Mouse (Mus musculus) G1E (cell line): Measurements from ENCODE around the gene Olfr1002. TPM values are rescaled to one million over a fixed set of nuclear protein-coding genes. Genes with fewer than 3 reads are reported as not detected.
"Not testable (repeated sequence)": the region's sequence is repeated elsewhere in the genome, so short reads cannot be mapped to it uniquely, and the experiment has no call there.

ENCODE experiments used
- ATAC-seq: 2 replicates; pipeline ENCODE4 v1.8.0; 2016; ENCODE audit warnings: mild to moderate bottlenecking; ENCODE audit not compliant: insufficient number of reproducible peaks, poor library complexity, low FRiP score, severe bottlenecking; ENCODE audit errors: extremely low read depth
- DNase-seq: peaks from one replicate; pipeline ENCODE4 v3.0.0; 2012; ENCODE audit warnings: low spot score
- H3K27me3 ChIP-seq: 2 replicates; pipeline ENCODE4 v1.6.1; 2012; ENCODE audit warnings: mild to moderate bottlenecking, low read length, inconsistent platforms; ENCODE audit not compliant: insufficient read depth
- H3K36me3 ChIP-seq: replicated peaks from 2 replicates; pipeline ENCODE3; 2012; ENCODE audit warnings: mild to moderate bottlenecking, inconsistent platforms
- H3K4me1 ChIP-seq: 2 replicates; pipeline ENCODE4 v1.6.1; 2012; ENCODE audit warnings: low read depth, low read length, inconsistent platforms, mixed read lengths; ENCODE audit not compliant: insufficient read depth
- H3K4me3 ChIP-seq: 2 replicates; pipeline ENCODE4 v1.5.1; 2012; ENCODE audit warnings: low read depth, mild to moderate bottlenecking, inconsistent platforms, low read length, moderate library complexity, mixed read lengths
- H3K9me3 ChIP-seq: replicated peaks from 2 replicates; pipeline ENCODE4 v1.6.1; 2012; ENCODE audit warnings: inconsistent platforms
- CTCF ChIP-seq: IDR thresholded peaks from 2 replicates; pipeline ENCODE4 v1.5.1; 2012; ENCODE audit warnings: low read depth, low read length, inconsistent platforms, mixed read lengths
- GATA1 ChIP-seq: IDR thresholded peaks from 2 replicates; pipeline ENCODE4 v1.6.1; 2012; ENCODE audit warnings: borderline replicate concordance, low read length, inconsistent platforms, mixed read lengths
- GATA2 ChIP-seq: IDR thresholded peaks from 2 replicates; pipeline ENCODE4 v1.6.1; 2012; ENCODE audit warnings: low read depth, low read length, inconsistent platforms, borderline replicate concordance
- POLR2AphosphoS5 ChIP-seq: IDR thresholded peaks from 2 replicates; pipeline ENCODE4 v1.6.1; 2012; ENCODE audit warnings: low read depth, low read length, inconsistent platforms; ENCODE audit not compliant: insufficient replicate concordance
- TAL1 ChIP-seq: conservative IDR thresholded peaks from 2 replicates; pipeline ENCODE4 v1.6.1; 2012; ENCODE audit warnings: low read depth, low read length, inconsistent platforms, mixed read lengths
- polyA plus RNA-seq: library from polyadenylated mRNA; stranded (reverse); fragments of >175 nt; gene quantifications from 2 replicates; pipeline ENCODE4 v1.2.3, GENCODE M21; 2012
- total RNA-seq, 2 experiments: library from RNA; stranded (forward) in 1 of 2; stranded (reverse) in 1 of 2; fragments of 200-1000 nt in 1 of 2; fragments of >200 nt in 1 of 2; fragmentation: Nextera tagmentation in 1 of 2; gene quantifications; 2 replicates each; pipeline ENCODE4 v1.2.3; 2014 to 2017

Olfr1002 gene
- total RNA-seq (2014; fragmentation: Nextera tagmentation) (not detected in 2 replicates), total RNA-seq (2017) (0.12 TPM in 1 of 2 replicates, not detected in the other), polyA plus RNA-seq (not detected in 2 replicates)

DNA sequence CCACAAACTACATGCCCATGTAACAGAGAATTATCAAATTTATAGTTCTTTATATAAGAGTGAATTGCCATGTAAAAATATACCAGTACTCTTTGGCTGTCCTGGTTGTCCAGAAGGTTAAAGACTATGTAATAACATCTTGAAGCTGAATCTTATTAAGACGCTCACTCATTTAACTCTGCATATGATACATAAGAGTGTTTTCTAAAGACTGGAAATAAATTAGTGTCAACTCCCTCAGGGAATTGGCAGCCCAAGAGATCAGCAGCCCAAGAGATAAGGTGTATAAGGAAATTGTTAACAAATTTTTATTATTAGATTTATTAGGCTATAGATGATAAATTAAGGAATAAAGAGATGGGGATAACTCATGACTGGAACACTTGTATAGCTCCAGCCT, at the start of gene Olfr1002:
Gene Olfr1002 (minus strand): TSS at position 101 of the 400 bp plus-strand sequence.
- ATAC-seq (no peak), DNase-seq (no peak)
- Histone ChIP-seq H3K4me1 (no peaks in the 10 kb centered on the region), H3K36me3 (no peaks in the 10 kb centered on the region), H3K9me3 (no peaks in the 10 kb centered on the region), H3K27me3 (no peaks in the 10 kb centered on the region), H3K4me3 (no peak within 1 kb of the TSS)
- no peak for TF ChIP-seq GATA2
- no peak for TF ChIP-seq POLR2AphosphoS5
- TF ChIP-seq CTCF = no peak
- no peak for TF ChIP-seq TAL1
- TF ChIP-seq GATA1 = no peak

DNA sequence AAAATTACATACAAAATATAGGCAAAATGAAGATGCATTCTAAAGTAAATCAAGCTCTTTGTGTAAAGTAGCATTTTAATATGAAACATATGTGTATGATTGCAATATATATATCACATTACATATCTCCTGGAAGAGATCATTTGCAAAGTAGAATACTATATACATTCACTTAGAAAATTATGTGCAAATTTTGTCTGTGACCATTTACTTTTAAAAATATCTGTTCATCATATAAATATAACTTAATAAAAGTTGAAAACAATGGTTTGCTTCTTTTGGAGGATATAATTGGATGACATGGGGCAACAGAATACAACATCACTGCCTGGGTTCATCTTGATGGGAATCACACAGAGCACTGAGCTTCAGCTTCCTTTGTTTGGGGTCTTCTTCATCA, 38.6 kb upstream of the Olfr1002 start, which contains the start of gene Olfr1008:
Gene Olfr1008 (plus strand): TSS at position 301 of the 400 bp plus-strand sequence.
- H3K36me3 ChIP-seq = no peaks in the 10 kb centered on the region
- H3K4me1 ChIP-seq = no peaks in the 10 kb centered on the region
- ATAC-seq (no peak), DNase-seq (no peak)
- H3K4me3 ChIP-seq = no peak within 1 kb of the TSS
- H3K9me3 ChIP-seq = peaks cover 3% of the 10 kb centered on the region
- TF ChIP-seq POLR2AphosphoS5 = no peak
- no peak for TF ChIP-seq GATA1
- no peak for TF ChIP-seq GATA2
- no peak for TF ChIP-seq CTCF
- TF ChIP-seq TAL1 = no peak
- H3K27me3 ChIP-seq = no peaks in the 10 kb centered on the region

- DNase-seq = no peak
- H3K4me1 ChIP-seq = no peaks in the 10 kb centered on the region
- TF ChIP-seq TAL1 (no peak), CTCF (no peak), GATA2 (no peak), POLR2AphosphoS5 (no peak), GATA1 (no peak)
- no peaks in the 10 kb centered on the region for H3K36me3 ChIP-seq
- no peak for ATAC-seq
- no peak within 1 kb of the TSS for H3K4me3 ChIP-seq
- no peaks in the 10 kb centered on the region for H3K9me3 ChIP-seq
- no peaks in the 10 kb centered on the region for H3K27me3 ChIP-seq
These were observed 28.2 kb upstream of the Olfr1002 start, which contains the start of gene Olfr1006 for GRCm38 (mm10) chr2:85678667-85679066. TSS of gene Olfr1006 (minus strand) at chr2:85678767.

GRCm38 (mm10) chr2:85664355-85664754, 13.9 kb upstream of the Olfr1002 start, which contains the start of gene Olfr154:
TSS of gene Olfr154 (minus strand) at chr2:85664455.
- not testable (repeated sequence) for H3K9me3 ChIP-seq, H3K27me3 ChIP-seq, ATAC-seq, H3K36me3 ChIP-seq, H3K4me1 ChIP-seq, H3K4me3 ChIP-seq, DNase-seq

- Histone ChIP-seq H3K4me3 (no peak within 1 kb of the TSS), H3K9me3 (no peaks in the 10 kb centered on the region), H3K4me1 (no peaks in the 10 kb centered on the region), H3K36me3 (no peaks in the 10 kb centered on the region), H3K27me3 (no peaks in the 10 kb centered on the region)
- TF ChIP-seq CTCF (no peak), GATA2 (no peak), POLR2AphosphoS5 (no peak), GATA1 (no peak), TAL1 (no peak)
- ATAC-seq (no peak), DNase-seq (no peak)
These were observed 38.7 kb downstream of the Olfr1002 start, which contains the start of gene Olfr1000 for GRCm38 (mm10) chr2:85611803-85612202. TSS of gene Olfr1000 (minus strand) at chr2:85611903.

Other genes with a start within 250 kb of the Olfr1002 start
Only the 20 nearest of the 22 such genes appear.
- not detected in 2 replicates for gene Olfr994, start 214.3 kb downstream of the Olfr1002 start, total RNA-seq (2014; fragmentation: Nextera tagmentation)
- gene Olfr994, start 214.3 kb downstream of the Olfr1002 start, total RNA-seq (2017) = 0.11 and 0.17 TPM in 2 replicates
- gene Olfr994, start 214.3 kb downstream of the Olfr1002 start, polyA plus RNA-seq = not detected in 2 replicates
- gene Olfr995, start 207.1 kb downstream of the Olfr1002 start, total RNA-seq (2014; fragmentation: Nextera tagmentation) = not detected in 2 replicates
- gene Olfr995, start 207.1 kb downstream of the Olfr1002 start, total RNA-seq (2017) = 0.11 and 0.12 TPM in 2 replicates
- not detected in 2 replicates for gene Olfr995, start 207.1 kb downstream of the Olfr1002 start, polyA plus RNA-seq
- not detected in 2 replicates for gene 4833423E24Rik, start 131.7 kb downstream of the Olfr1002 start, total RNA-seq (2014; fragmentation: Nextera tagmentation)
- 0.11 TPM in 1 of 2 replicates, not detected in the other for gene 4833423E24Rik, start 131.7 kb downstream of the Olfr1002 start, total RNA-seq (2017)
- gene 4833423E24Rik, start 131.7 kb downstream of the Olfr1002 start, polyA plus RNA-seq = not detected in 2 replicates
- gene Olfr996, start 71.5 kb downstream of the Olfr1002 start, total RNA-seq (2014; fragmentation: Nextera tagmentation) = not detected in 2 replicates
- not detected in 2 replicates for gene Olfr996, start 71.5 kb downstream of the Olfr1002 start, total RNA-seq (2017)
- gene Olfr996, start 71.5 kb downstream of the Olfr1002 start, polyA plus RNA-seq = not detected in 2 replicates
- not detected in 2 replicates for gene Olfr998, start 61.8 kb downstream of the Olfr1002 start, total RNA-seq (2014; fragmentation: Nextera tagmentation)
- not detected in 2 replicates for gene Olfr998, start 61.8 kb downstream of the Olfr1002 start, total RNA-seq (2017)
- not detected in 2 replicates for gene Olfr998, start 61.8 kb downstream of the Olfr1002 start, polyA plus RNA-seq
- gene Olfr1000, start 38.8 kb downstream of the Olfr1002 start, total RNA-seq (2014; fragmentation: Nextera tagmentation) = not detected in 2 replicates
- 0.12 and 0.22 TPM in 2 replicates for gene Olfr1000, start 38.8 kb downstream of the Olfr1002 start, total RNA-seq (2017)
- gene Olfr1000, start 38.8 kb downstream of the Olfr1002 start, polyA plus RNA-seq = not detected in 2 replicates
- gene Olfr154, start 13.8 kb upstream of the Olfr1002 start, total RNA-seq (2014; fragmentation: Nextera tagmentation) = not detected in 2 replicates
- gene Olfr154, start 13.8 kb upstream of the Olfr1002 start, total RNA-seq (2017) = 0.11 and 0.29 TPM in 2 replicates
- gene Olfr154, start 13.8 kb upstream of the Olfr1002 start, polyA plus RNA-seq = not detected in 2 replicates
- gene Olfr1006, start 28.1 kb upstream of the Olfr1002 start, total RNA-seq (2014; fragmentation: Nextera tagmentation) = not detected in 2 replicates
- gene Olfr1006, start 28.1 kb upstream of the Olfr1002 start, total RNA-seq (2017) = not detected in 2 replicates
- not detected in 2 replicates for gene Olfr1006, start 28.1 kb upstream of the Olfr1002 start, polyA plus RNA-seq
- gene Olfr1008, start 38.7 kb upstream of the Olfr1002 start, total RNA-seq (2014; fragmentation: Nextera tagmentation) = not detected in 2 replicates
- gene Olfr1008, start 38.7 kb upstream of the Olfr1002 start, total RNA-seq (2017) = 0.11 and 0.12 TPM in 2 replicates
- not detected in 2 replicates for gene Olfr1008, start 38.7 kb upstream of the Olfr1002 start, polyA plus RNA-seq
- gene Olfr1009, start 64.7 kb upstream of the Olfr1002 start, total RNA-seq (2014; fragmentation: Nextera tagmentation) = not detected in 2 replicates
- 0.05 and 0.12 TPM in 2 replicates for gene Olfr1009, start 64.7 kb upstream of the Olfr1002 start, total RNA-seq (2017)
- not detected in 2 replicates for gene Olfr1009, start 64.7 kb upstream of the Olfr1002 start, polyA plus RNA-seq
- gene Olfr1012, start 112.1 kb upstream of the Olfr1002 start, total RNA-seq (2014; fragmentation: Nextera tagmentation) = not detected in 2 replicates
- gene Olfr1012, start 112.1 kb upstream of the Olfr1002 start, total RNA-seq (2017) = 0.12 and 0.16 TPM in 2 replicates
- gene Olfr1012, start 112.1 kb upstream of the Olfr1002 start, polyA plus RNA-seq = not detected in 2 replicates
- gene Olfr1013, start 116.4 kb upstream of the Olfr1002 start, total RNA-seq (2014; fragmentation: Nextera tagmentation) = not detected in 2 replicates
- 0.06 TPM in 1 of 2 replicates, not detected in the other for gene Olfr1013, start 116.4 kb upstream of the Olfr1002 start, total RNA-seq (2017)
- not detected in 2 replicates for gene Olfr1013, start 116.4 kb upstream of the Olfr1002 start, polyA plus RNA-seq
- not detected in 2 replicates for gene Olfr1014, start 122.0 kb upstream of the Olfr1002 start, total RNA-seq (2014; fragmentation: Nextera tagmentation)
- 0.27 TPM in 1 of 2 replicates, not detected in the other for gene Olfr1014, start 122.0 kb upstream of the Olfr1002 start, total RNA-seq (2017)
- not detected in 2 replicates for gene Olfr1014, start 122.0 kb upstream of the Olfr1002 start, polyA plus RNA-seq
- not detected in 2 replicates for gene Olfr1015, start 131.3 kb upstream of the Olfr1002 start, total RNA-seq (2014; fragmentation: Nextera tagmentation)
- gene Olfr1015, start 131.3 kb upstream of the Olfr1002 start, total RNA-seq (2017) = not detected in 2 replicates
- not detected in 2 replicates for gene Olfr1015, start 131.3 kb upstream of the Olfr1002 start, polyA plus RNA-seq
- not detected in 2 replicates for gene Olfr1016, start 151.8 kb upstream of the Olfr1002 start, total RNA-seq (2014; fragmentation: Nextera tagmentation)
- gene Olfr1016, start 151.8 kb upstream of the Olfr1002 start, total RNA-seq (2017) = 0.11 TPM in 1 of 2 replicates, not detected in the other
- gene Olfr1016, start 151.8 kb upstream of the Olfr1002 start, polyA plus RNA-seq = not detected in 2 replicates
- gene Olfr1018, start 167.8 kb upstream of the Olfr1002 start, total RNA-seq (2014; fragmentation: Nextera tagmentation) = not detected in 2 replicates
- gene Olfr1018, start 167.8 kb upstream of the Olfr1002 start, total RNA-seq (2017) = 0.17 TPM in 1 of 2 replicates, not detected in the other
- gene Olfr1018, start 167.8 kb upstream of the Olfr1002 start, polyA plus RNA-seq = not detected in 2 replicates
- gene Olfr1019, start 194.8 kb upstream of the Olfr1002 start, total RNA-seq (2014; fragmentation: Nextera tagmentation) = not detected in 2 replicates
- gene Olfr1019, start 194.8 kb upstream of the Olfr1002 start, total RNA-seq (2017) = not detected in 2 replicates
- not detected in 2 replicates for gene Olfr1019, start 194.8 kb upstream of the Olfr1002 start, polyA plus RNA-seq
- not detected in 2 replicates for gene Olfr1020, start 196.3 kb upstream of the Olfr1002 start, total RNA-seq (2014; fragmentation: Nextera tagmentation)
- 0.17 TPM in 1 of 2 replicates, not detected in the other for gene Olfr1020, start 196.3 kb upstream of the Olfr1002 start, total RNA-seq (2017)
- gene Olfr1020, start 196.3 kb upstream of the Olfr1002 start, polyA plus RNA-seq = not detected in 2 replicates
- not detected in 2 replicates for gene Olfr1022, start 217.9 kb upstream of the Olfr1002 start, total RNA-seq (2014; fragmentation: Nextera tagmentation)
- gene Olfr1022, start 217.9 kb upstream of the Olfr1002 start, total RNA-seq (2017) = 0.17 and 0.33 TPM in 2 replicates
- gene Olfr1022, start 217.9 kb upstream of the Olfr1002 start, polyA plus RNA-seq = not detected in 2 replicates
- not detected in 2 replicates for gene Olfr1023, start 234.9 kb upstream of the Olfr1002 start, total RNA-seq (2014; fragmentation: Nextera tagmentation)
- gene Olfr1023, start 234.9 kb upstream of the Olfr1002 start, total RNA-seq (2017) = 0.05 and 0.06 TPM in 2 replicates
- gene Olfr1023, start 234.9 kb upstream of the Olfr1002 start, polyA plus RNA-seq = not detected in 2 replicates